Mouse (Mus musculus) intestine, embryonic 15.5 days (tissue): Measurements from ENCODE around the gene Hist1h3f. TPM values are rescaled to one million over a fixed set of nuclear protein-coding genes. Genes with fewer than 3 reads are reported as not detected.
A peak's percentile ranks its signal among the peaks of the same experiment; 100 is the strongest.
"Not testable (repeated sequence)": the region's sequence is repeated elsewhere in the genome, so short reads cannot be mapped to it uniquely, and the experiment has no call there.

Source experiments
- ATAC-seq: fragments of 200-750 bp; cut with Nextera tagmentation; 2 replicates; pipeline ENCODE4 v1.8.0; 2017; ENCODE audit warnings: moderate TSS enrichment, moderate library complexity
- H3K27ac ChIP-seq: fragments of 300-500 bp; sonication (generic); 2 replicates; pipeline ENCODE4 v1.5.1; 2015; ENCODE audit warnings: mild to moderate bottlenecking, inconsistent platforms
- H3K27me3 ChIP-seq: fragments of 300-500 bp; sonication (generic); replicated peaks from 2 replicates; pipeline ENCODE4 v1.6.1; 2015; ENCODE audit warnings: inconsistent platforms
- H3K36me3 ChIP-seq: fragments of 300-500 bp; sonication (generic); 2 replicates; pipeline ENCODE4 v1.6.1; 2015; ENCODE audit warnings: inconsistent platforms
- H3K4me1 ChIP-seq: fragments of 300-500 bp; sonication (generic); replicated peaks from 2 replicates; pipeline ENCODE4 v1.6.1; 2015; ENCODE audit warnings: inconsistent platforms
- H3K4me2 ChIP-seq: fragments of 300-500 bp; sonication (generic); replicated peaks from 2 replicates; pipeline ENCODE4 v1.6.1; 2015; ENCODE audit warnings: mild to moderate bottlenecking, inconsistent platforms
- H3K4me3 ChIP-seq: fragments of 300-500 bp; sonication (generic); replicated peaks from 2 replicates; pipeline ENCODE4 v1.5.1; 2015; ENCODE audit warnings: inconsistent platforms
- H3K9ac ChIP-seq: fragments of 300-500 bp; sonication (generic); 2 replicates; pipeline ENCODE4 v1.6.1; 2015; ENCODE audit warnings: inconsistent platforms
- H3K9me3 ChIP-seq: fragments of 300-500 bp; sonication (generic); 2 replicates; pipeline ENCODE4 v1.6.1; 2016; ENCODE audit warnings: inconsistent platforms
- WGBS: fragments of 180-500 bp; shearing (Covaris S2); methylation state at CpG from one replicate; pipeline ENCODE4 v1.1.7; 2015; 5-methylcytosine and 5-hydroxymethylcytosine counted together
- polyA plus RNA-seq: library from polyadenylated mRNA; unstranded; fragments of >200 nt; fragmentation: Nextera tagmentation; extraction: Ambion mirVana; gene quantifications from 2 replicates; pipeline ENCODE4 v1.2.1, GENCODE M21; 2015

Hist1h3f gene
- polyA plus RNA-seq, 1 experiment from 2014 or later = 0.97 TPM

DNA sequence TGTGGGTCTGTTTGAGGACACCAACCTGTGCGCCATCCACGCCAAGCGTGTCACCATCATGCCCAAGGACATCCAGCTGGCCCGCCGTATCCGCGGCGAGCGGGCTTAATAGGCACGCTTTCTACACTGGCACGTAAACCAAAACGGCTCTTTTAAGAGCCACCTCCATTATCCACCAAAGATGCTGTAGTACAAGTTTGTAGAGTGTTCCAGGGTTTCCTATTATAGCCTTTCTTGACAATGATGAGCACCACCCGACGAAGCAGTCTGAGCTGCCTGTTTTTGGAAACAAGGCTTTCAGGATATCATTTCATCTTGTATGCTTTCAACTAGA lies 902 bp downstream of the Hist1h3f start:
- not testable (repeated sequence) for H3K9me3 ChIP-seq, H3K27me3 ChIP-seq, H3K36me3 ChIP-seq, H3K4me1 ChIP-seq
- peak overlapping the region; percentile 50 for H3K4me2 ChIP-seq
- peak overlapping the region; percentile 90; the same call in 1 of the 2 replicates for H3K27ac ChIP-seq
- 0 out of 2 replicates have a peak overlapping the region, but pooled peaks have one; percentile 55 for H3K9ac ChIP-seq
- ATAC-seq = peak; percentile 19; the same call in 1 of the 2 replicates
- H3K4me3 ChIP-seq = peak overlapping the region; percentile 44
- WGBS = 0% methylated on average over 12 of the region's 14 CpGs

DNA sequence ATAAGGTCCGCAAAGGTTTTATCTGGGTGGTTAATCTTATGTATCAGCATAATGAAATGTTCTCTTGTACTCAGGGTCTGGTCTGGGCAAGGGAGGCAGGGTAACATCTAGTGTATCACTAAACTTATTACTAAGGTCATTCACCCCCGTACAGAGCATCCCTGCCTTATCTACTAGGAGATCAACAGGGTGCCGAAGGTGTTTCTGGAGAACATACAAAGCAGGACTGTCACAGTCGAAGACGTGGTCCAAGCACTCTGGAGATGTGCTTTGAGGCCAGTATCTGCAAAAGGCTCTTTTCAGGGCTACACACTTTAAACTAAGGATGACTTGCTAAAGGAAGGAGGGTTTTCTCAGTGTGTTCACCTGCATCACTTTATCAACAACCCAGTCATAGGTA lies 2.8 kb downstream of the Hist1h3f start:
- 56% methylated on average over 5 of the region's 5 CpGs for WGBS
- no peak for ATAC-seq
- Histone ChIP-seq H3K9me3 (no peaks in the 10 kb centered on the region), H3K4me1 (no peaks in the 10 kb centered on the region), H3K36me3 (no peaks in the 10 kb centered on the region), H3K27ac (no peak overlapping the region), H3K4me2 (no peak overlapping the region), H3K9ac (no peak overlapping the region), H3K4me3 (no peak overlapping the region), H3K27me3 (no peaks in the 10 kb centered on the region)

DNA sequence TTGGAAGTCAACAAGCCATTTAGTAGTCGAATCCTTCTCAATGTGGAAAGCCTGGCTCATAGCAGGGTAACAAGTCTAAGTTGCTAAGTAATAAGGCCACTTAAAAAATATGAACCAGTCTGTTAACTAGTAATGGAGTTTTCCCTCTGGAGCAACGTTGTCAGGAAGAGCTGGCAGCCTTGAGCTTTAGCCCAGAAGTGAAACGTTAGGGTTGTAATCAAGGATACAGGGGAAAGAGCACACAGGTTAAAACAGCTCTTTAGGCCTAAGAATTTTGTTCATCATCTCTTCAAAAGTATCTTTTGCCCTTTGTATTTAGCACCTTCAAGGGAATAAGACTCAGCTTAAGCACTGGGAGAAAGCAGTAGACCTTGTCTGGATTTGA lies 6.9 kb downstream of the Hist1h3f start:
- H3K9ac ChIP-seq = peak overlapping the region; percentile 36
- ATAC-seq = no peak
- WGBS = 5% methylated on average over 3 of the region's 3 CpGs
- H3K4me1 ChIP-seq = no peaks in the 10 kb centered on the region; the same call in 1 of the 2 replicates
- H3K4me3 ChIP-seq = peak overlapping the region; percentile 44
- no peaks in the 10 kb centered on the region for H3K9me3 ChIP-seq
- peak overlapping the region; percentile 61 for H3K4me2 ChIP-seq
- H3K36me3 ChIP-seq = no peaks in the 10 kb centered on the region
- H3K27me3 ChIP-seq = no peaks in the 10 kb centered on the region
- peak overlapping the region; percentile 92 for H3K27ac ChIP-seq

DNA sequence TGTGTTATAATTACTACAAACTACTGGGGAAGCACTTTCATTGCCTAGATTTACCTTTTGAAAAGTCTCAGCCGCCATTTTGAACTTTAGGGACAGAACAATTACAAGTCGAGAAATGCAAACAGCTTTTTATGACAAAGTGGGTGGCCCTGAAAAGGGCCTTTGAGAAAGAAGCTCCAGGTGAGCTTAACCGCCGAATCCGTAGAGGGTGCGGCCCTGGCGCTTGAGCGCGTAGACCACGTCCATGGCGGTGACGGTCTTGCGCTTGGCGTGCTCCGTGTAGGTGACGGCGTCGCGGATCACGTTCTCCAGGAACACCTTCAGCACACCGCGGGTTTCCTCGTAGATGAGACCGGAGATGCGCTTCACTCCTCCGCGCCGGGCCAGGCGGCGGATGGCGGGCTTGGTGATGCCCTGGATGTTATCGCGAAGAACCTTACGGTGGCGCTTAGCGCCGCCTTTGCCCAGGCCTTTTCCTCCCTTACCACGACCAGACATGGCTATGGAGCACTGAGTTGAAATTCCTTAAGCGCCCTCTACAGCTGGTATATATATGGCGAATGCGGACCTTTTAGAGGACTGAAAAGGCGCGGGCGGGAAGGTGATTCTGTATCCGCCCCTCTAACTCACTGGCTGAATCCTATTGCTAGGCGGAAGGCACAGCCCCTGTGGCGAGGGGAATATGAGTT lies 7.4 kb downstream of the Hist1h3f start, which contains the start of gene Hist1h4f:
TSS of gene Hist1h4f (minus strand) at position 503 of the 689 bp plus-strand sequence.
- WGBS = under 1% methylated on average over 47 of the region's 47 CpGs
- not testable (repeated sequence) for H3K4me1 ChIP-seq, H3K36me3 ChIP-seq, H3K27me3 ChIP-seq, H3K9me3 ChIP-seq
- ATAC-seq = peak; percentile 84
- H3K27ac ChIP-seq = peak within 1 kb of the TSS; percentile 92
- peak within 1 kb of the TSS; percentile 44 for H3K4me3 ChIP-seq
- peak within 1 kb of the TSS; percentile 36 for H3K9ac ChIP-seq
- H3K4me2 ChIP-seq = peak within 1 kb of the TSS; percentile 61

DNA sequence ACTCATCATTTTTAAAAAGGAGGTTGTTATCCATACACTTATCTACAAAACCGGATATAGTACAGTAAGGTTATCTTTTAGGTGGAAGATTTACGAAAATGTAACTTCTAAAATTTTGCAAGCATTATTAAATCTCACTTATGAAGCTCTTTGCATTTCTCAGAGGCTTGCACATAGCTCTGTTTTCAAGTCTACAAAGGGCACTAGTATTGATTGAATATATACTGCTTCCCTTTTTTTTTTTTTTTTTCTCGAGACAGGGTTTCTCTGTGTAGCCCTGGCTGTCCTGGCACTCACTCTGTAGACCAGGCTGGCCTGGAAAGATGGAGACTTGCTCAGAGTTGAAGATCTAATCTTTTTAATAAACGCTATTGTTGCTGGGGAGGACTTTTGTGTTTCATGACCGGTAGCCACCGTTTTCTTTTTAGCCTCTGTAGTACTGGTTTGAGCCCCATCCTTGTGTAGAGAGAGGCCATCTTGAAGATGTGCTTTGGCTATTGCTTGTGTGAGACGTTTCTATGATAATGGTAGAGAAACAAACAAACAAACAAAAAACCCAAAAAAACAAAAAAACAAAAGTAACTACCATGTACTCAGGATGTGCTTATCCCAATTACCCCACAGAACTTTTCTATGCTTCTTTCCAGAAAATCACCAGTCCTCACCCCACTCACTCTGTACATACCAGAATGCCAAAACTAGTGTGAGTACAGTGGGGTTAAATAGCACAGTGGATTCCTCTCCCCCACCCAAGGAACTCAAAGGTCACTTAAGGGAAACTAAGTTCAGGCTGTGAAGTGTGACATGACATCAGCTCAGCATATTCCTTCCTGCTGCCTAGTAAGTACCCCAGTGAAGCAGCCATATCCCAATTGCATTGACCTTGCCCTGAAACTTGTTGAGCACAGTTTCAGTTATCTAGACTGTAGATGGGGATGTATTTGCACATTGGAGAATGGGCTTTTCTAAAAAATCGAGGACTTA lies 8.4 kb downstream of the Hist1h3f start:
- WGBS = 53% methylated on average over 8 of the region's 8 CpGs
- H3K4me2 ChIP-seq = peak overlapping the region; percentile 61
- peak overlapping the region; percentile 92 for H3K27ac ChIP-seq
- no peaks in the 10 kb centered on the region for H3K27me3 ChIP-seq
- 0 out of 2 replicates have a peak overlapping the region, but pooled peaks have one; percentile 30 for H3K9ac ChIP-seq
- peak overlapping the region; percentile 44 for H3K4me3 ChIP-seq
- peaks cover 3% of the 10 kb centered on the region for H3K4me1 ChIP-seq
- H3K9me3 ChIP-seq = no peaks in the 10 kb centered on the region
- H3K36me3 ChIP-seq = no peaks in the 10 kb centered on the region
- ATAC-seq = no peak

DNA sequence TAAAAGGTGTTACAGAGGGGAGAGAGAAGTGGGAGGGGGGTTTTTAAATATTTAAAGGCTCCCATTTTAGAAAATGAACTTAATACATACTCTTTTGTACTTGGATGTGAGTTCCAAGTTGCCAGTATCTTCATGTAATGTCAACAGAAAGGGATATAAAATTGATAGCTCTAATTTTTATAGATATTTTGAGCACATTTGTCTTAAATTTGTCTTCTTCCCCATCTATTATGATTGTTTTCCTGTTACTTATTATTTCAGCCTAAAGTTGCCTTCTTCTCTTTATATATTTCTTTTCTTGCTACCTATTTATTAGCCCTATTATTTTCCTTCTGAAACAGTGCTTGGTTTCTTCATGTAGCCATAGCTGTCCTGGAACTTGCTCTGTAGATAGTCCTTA lies 9.1 kb downstream of the Hist1h3f start, which contains the start of gene Hist1h1d:
TSS of gene Hist1h1d (plus strand) at position 301 of the 400 bp plus-strand sequence.
- Histone ChIP-seq H3K9ac (no peak within 1 kb of the TSS), H3K4me3 (no peak within 1 kb of the TSS), H3K36me3 (no peaks in the 10 kb centered on the region), H3K4me1 (peaks cover 3% of the 10 kb centered on the region), H3K27me3 (no peaks in the 10 kb centered on the region), H3K4me2 (peak within 1 kb of the TSS; percentile 61; the same call in 1 of the 2 replicates), H3K27ac (peak within 1 kb of the TSS; percentile 98), H3K9me3 (no peaks in the 10 kb centered on the region)
- ATAC-seq = no peak

DNA sequence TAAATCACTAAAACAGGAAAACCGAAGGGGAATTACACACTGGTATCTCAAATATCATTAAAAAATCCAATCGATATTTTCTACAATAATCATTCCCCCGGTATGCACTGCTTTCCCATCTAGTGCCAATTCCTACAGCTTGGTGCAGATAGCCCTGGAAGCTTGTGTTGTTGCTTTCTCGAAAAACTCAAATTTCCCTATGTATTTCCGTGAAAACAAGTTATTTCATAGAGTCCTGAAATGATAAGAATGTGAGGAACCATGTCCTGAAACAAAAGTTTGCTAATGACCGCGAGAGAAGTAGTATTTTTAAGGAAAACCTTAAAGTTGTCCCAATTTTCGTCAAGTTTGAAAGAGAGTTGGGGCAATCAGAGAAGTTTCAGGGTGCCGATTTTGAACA lies 10.5 kb downstream of the Hist1h3f start:
- ATAC-seq = no peak
- Histone ChIP-seq H3K4me1 (peaks cover 3% of the 10 kb centered on the region), H3K27me3 (no peaks in the 10 kb centered on the region), H3K36me3 (no peaks in the 10 kb centered on the region), H3K9ac (peak overlapping the region; percentile 28), H3K4me3 (peak overlapping the region; percentile 56), H3K9me3 (no peaks in the 10 kb centered on the region), H3K27ac (peak overlapping the region; percentile 98), H3K4me2 (peak overlapping the region; percentile 88)
- WGBS = 16% methylated on average over 9 of the region's 9 CpGs

DNA sequence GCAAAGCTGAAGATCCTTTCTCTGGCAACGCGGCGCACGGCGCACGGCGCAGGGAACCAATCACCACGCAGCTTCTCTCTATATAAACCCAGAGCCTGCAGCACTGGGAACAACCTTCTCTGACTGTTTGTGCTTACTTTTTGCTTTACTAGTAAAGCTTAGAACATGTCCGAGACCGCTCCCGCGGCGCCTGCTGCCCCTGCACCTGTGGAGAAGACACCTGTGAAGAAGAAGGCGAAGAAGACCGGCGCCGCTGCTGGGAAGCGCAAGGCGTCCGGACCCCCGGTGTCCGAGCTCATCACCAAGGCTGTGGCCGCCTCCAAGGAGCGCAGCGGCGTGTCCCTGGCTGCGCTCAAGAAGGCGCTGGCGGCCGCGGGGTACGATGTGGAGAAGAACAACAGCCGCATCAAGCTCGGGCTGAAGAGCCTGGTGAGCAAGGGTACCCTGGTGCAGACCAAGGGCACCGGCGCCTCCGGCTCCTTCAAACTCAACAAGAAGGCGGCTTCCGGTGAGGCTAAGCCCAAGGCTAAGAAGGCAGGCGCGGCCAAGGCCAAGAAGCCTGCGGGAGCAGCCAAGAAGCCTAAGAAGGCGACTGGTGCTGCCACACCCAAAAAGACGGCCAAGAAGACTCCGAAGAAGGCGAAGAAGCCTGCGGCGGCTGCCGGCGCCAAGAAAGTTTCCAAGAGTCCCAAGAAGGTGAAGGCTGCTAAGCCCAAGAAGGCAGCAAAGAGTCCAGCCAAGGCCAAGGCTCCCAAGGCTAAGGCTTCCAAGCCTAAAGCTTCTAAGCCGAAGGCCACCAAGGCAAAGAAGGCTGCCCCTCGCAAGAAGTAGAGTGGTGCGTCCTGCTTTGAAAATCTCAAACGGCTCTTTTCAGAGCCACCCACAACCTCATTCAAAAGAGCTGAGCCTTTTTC lies 11.3 kb downstream of the Hist1h3f start:
- Histone ChIP-seq H3K4me2 (peak overlapping the region; percentile 88), H3K27me3 (no peaks in the 10 kb centered on the region)
- under 1% methylated on average over 54 of the region's 54 CpGs for WGBS

DNA sequence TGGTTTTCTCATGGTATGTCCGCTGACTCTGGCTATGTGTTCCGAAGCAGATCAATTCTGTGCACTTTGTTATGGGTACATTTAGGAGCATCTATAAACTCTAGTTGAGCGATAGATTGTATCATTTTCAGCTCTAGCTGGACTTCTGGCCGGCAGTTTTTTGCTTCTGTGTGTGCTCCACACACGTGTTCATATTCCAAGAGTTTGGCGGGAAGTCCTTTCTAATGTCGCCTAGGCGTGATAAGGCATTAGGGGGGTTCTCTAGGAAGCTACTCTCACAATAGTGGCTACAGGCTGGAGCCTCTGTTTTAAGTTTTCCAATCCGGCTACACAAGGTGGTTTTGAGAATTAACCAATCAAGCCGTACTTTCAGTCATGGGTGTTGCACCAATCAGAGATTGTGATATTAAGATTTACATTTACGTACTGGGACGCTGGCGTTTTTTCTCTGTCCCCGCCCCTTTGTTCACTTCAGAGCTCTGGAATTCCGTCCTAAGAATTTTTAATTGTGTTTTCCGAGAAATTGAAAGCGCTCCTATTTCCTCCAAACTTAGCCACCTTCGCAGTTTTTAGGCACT lies 12.1 kb downstream of the Hist1h3f start:
- Histone ChIP-seq H3K4me1 (peaks cover 3% of the 10 kb centered on the region), H3K9me3 (no peaks in the 10 kb centered on the region), H3K4me3 (peak overlapping the region; percentile 56), H3K27ac (peak overlapping the region; percentile 98), H3K27me3 (no peaks in the 10 kb centered on the region), H3K9ac (peak overlapping the region; percentile 87), H3K36me3 (no peaks in the 10 kb centered on the region), H3K4me2 (peak overlapping the region; percentile 88)
- ATAC-seq = peak; percentile 83
- WGBS = under 1% methylated on average over 18 of the region's 18 CpGs

More for the DNA sequence above, 11.3 kb downstream of the Hist1h3f start:
- H3K9me3 ChIP-seq = no peaks in the 10 kb centered on the region
- peak overlapping the region; percentile 56 for H3K4me3 ChIP-seq
- H3K4me1 ChIP-seq = peaks cover 3% of the 10 kb centered on the region
- peak; percentile 86 for ATAC-seq
- H3K27ac ChIP-seq = peak overlapping the region; percentile 98
- no peaks in the 10 kb centered on the region for H3K36me3 ChIP-seq
- H3K9ac ChIP-seq = peak overlapping the region; percentile 87

DNA sequence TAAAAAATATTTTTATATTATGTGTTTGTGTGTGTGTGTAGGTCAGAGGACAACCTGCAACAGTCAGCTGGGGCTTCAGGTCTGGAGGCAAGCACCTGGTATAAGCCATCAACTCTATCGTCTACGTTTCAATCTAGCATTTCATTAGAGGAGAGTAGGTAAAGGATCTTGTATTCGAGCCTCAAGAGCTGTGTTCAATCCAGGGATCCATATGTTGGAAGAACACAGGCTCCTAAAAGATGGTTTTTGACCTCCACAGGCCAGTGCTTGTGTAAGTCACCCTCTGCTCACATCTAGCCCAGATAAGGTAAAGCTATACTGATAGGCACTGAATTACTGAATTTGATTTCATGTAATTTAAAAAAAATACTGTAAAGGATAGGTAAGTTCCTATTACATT lies 13.1 kb downstream of the Hist1h3f start:
- 65% methylated on average over 3 of the region's 3 CpGs for WGBS
- no peak overlapping the region for H3K4me3 ChIP-seq
- peak overlapping the region; percentile 42; the same call in 1 of the 2 replicates for H3K27ac ChIP-seq

DNA sequence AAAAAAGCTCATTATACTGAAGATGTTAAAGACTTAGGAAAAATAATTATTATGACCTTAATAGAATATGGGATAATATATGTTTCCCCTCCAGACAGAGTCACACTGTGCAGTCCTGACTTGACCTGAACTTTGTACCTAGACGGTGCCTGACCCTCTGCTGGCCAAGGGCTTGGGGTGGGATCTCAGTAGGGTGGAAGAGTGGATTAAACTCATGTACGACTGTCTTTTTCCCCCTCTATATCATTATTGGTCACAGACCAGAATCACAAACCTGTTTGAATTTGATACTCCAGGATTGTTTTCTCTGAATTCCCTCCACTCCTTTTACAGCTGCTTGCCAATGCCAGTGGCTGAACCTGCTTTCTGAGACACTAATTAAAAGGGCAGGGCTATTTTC lies 16.8 kb downstream of the Hist1h3f start:
- not testable (repeated sequence) for ATAC-seq, H3K4me1 ChIP-seq, H3K9me3 ChIP-seq, H3K36me3 ChIP-seq, H3K9ac ChIP-seq, H3K27ac ChIP-seq, H3K4me2 ChIP-seq, H3K4me3 ChIP-seq, H3K27me3 ChIP-seq
- 18% methylated on average over 2 of the region's 2 CpGs for WGBS

More for the DNA sequence above, 13.1 kb downstream of the Hist1h3f start:
- ATAC-seq = no peak
- H3K4me1 ChIP-seq = peaks cover 3% of the 10 kb centered on the region
- H3K36me3 ChIP-seq = no peaks in the 10 kb centered on the region
- H3K9me3 ChIP-seq = no peaks in the 10 kb centered on the region
- H3K27me3 ChIP-seq = no peaks in the 10 kb centered on the region
- H3K4me2 ChIP-seq = peak overlapping the region; percentile 26; the same call in 1 of the 2 replicates
- H3K9ac ChIP-seq = peak overlapping the region; percentile 4; the same call in 1 of the 2 replicates
